Mouse (Mus musculus): ENCODE measurements around the gene Ldlr.

Ldlr gene

DNA sequence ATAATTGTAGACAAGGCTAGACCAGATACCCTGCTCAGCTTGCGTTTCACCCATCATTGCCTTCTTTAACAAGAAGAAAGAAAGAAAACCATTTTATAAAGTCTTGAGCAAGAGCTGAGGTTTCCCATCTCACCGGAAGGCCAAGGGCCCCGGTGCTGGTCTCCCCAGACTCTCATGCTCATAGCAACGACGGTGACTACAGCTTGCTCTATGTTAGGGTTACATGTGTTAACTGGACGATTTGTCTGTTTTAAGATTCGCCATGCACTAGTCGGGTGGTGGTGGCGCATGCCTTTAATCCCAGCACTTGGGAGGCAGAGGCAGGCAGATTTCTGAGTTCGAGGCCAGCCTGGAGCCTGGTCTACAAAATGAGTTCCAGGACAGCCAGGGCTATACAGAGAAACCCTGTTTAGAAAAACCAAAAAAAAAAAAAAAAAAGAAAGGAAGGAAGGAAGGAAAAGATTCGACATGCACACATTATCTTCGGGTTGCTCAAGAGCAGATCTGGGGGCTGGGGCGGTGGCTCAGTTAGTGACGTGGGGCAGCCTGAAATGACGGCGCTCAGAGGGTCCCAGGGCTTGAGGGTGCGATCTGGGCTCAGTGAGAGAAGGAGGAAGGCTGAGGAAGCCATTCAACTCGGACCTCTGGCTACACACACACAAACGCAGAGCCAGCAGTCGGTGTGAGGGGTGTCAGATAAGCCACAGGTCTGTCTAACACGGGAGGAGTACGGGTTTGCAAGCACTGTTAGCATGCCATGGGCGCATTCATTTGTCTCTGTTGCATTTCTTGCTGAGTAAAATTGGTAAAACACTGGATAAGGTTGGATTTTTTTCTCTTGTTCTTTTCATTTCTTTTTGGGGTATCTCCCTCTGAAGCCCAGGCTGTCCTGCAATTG, 2.2 kb downstream of the Ldlr start:
- no peak for DNase-seq (ENCODE audit: low spot score in 2 of 2)

DNA sequence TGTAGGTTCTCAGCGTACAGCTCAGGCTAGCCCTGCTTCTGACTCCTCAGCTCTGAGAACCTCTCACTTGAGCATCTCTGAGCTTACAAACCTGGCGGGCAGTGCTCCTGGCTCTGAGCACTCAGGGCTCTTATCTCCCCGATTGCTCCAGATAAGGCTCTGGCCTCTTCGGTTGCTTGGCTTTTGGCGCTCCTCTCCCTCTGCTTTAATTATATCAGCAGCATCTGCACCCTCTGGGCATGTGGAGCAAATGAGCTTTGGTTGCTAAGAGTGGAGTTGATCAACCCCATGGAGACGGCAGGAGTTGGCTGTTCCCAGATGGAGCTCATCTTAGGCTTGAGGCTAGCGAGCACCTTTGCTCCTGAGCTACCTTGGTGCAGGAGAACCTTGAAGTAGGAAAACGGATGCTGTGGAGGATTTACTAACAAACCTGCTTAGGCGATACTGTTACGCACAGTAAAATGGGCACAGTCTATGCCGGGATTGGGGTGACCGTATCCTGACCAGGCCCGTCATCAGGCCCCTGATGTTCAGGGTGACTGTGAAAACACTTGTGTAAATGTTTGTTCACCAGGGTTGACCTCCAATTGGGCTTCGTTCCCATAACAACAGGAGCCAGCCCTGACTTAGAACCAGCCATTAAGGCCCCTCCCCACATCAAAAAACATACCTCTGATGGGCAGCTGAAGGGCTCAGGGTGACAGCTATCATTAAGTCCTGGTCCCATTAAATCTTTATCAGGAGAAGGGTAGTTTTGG, 3.1 kb downstream of the Ldlr start:
- DNase-seq (ENCODE audit: low spot score in 2 of 2) = no peak

DNA sequence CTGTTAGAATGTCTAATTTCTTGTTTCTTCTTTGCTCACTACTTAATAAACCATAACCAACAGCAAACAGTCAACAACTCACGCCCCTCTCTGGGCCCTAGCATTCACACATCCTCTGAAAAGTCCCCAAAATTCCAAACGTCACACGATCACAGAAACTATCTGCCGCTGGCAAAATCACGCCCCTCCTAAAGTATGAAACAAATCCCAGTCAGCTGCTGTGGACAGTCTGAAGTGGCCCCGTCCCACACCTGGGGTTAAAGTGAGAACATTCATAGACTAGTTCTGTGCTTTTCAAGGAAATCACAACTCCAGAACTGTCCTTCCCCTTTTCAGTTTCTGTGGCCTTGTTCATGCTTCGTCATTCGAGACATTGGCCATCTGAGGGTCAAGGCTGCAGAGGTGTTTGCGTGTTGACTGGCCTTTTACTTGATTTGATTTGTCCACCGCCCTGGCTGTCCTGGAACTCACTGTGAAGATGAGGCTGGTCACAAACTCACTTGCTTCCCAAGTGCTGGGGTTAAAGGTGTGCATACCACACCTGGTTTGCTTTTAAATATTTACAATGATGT, 5.1 kb downstream of the Ldlr start:
- no peak for DNase-seq (ENCODE audit: low spot score in 2 of 2)

- DNase-seq (ENCODE audit: low spot score in 2 of 2) = no peak
Observed at GRCm38 (mm10) chr9:21729264-21729663, 6.0 kb downstream of the Ldlr start.

DNA sequence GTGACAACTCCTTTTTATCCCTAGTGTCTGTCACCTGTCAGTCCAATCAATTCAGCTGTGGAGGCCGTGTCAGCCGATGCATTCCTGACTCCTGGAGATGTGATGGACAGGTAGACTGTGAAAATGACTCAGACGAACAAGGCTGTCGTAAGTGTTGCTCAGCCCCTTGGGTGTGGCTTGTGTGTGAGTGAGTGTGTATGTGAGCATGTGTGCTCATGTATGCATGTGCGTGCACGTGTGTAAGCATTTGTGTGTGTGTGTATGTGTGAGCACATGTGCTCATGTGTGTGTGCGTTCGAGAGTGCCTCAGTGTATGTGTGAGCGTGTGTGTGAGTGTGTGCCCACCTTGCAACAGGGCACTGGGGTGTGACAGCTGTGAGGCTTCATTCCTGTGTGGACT, 9.0 kb downstream of the Ldlr start:
- DNase-seq (ENCODE audit: low spot score in 2 of 2) = no peak

- no peak for DNase-seq (ENCODE audit: low spot score in 2 of 2)
Observed at GRCm38 (mm10) chr9:21733446-21733845, 10.2 kb downstream of the Ldlr start.

DNA sequence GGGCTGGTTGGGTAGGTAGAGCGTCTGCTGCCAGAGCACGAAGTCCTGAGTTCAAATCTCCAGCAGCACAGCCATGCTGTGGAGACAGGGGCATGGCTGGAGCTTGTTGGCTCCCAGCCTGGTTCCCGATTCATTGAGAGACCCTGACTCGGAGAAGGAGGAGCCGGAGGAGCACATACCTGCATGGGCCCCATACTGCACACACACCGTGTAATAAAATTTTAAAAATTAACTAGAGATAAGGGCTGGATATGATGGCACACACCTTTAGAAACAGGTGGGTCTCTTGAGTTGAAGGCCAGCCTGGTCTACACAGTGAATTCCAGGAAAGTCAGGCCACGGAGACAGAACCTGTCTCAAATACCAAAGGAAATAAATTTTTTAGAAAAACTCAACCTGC, 10.7 kb downstream of the Ldlr start:
- no peak for DNase-seq (ENCODE audit: low spot score in 2 of 2)

- DNase-seq (ENCODE audit: low spot score in 2 of 2) = no peak
Observed at GRCm38 (mm10) chr9:21735126-21735525, 11.8 kb downstream of the Ldlr start.

DNA sequence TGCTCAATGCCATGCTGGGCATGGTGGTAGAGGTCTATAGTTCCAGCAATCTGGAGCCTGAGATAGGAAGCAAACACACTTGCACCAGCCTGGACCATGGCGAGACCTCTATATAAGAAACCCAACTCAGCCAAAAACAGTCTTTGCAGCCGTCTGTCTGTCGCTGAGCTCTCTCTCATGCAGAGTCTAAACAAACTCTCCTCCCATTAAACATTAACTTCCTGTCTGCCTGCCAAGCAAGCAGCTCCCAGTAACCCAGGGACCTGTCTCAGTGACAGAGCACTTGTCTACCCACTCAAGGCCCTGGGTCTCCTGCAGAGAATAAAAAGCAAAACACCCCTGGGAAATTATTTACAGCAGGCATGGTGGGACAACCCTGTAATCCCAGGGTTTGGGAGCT, 13.3 kb downstream of the Ldlr start:
- DNase-seq (ENCODE audit: low spot score in 2 of 2) = no peak

GRCm38 (mm10) chr9:21737188-21737587, 13.9 kb downstream of the Ldlr start:
- peak in 1 of 2 experiments; percentile 38 for DNase-seq (ENCODE audit: low spot score in 2 of 2)

- no peak for DNase-seq (ENCODE audit: low spot score in 2 of 2)
Observed at GRCm38 (mm10) chr9:21738776-21739175, 15.5 kb downstream of the Ldlr start.

DNA sequence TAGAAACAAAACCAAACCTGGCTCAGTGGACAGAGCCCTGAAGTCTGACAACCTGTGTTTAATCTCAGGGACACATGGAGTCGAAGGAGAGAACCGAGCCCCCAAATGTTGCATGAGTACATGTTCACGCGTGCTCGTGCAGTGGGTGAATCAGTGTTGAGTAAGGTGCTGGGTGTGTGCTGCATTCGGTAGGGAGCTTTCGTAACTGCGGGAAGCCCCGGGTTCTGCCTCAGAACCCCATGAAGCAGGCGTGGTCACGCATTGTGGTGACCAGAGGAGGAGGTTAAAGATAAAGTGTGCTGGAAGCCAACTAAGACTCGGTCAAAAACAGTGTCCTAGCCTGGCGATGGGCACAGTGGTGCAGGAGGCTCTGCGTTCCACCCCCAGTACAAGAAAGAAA, 17.1 kb downstream of the Ldlr start:
- no peak for DNase-seq (ENCODE audit: low spot score in 2 of 2)

DNA sequence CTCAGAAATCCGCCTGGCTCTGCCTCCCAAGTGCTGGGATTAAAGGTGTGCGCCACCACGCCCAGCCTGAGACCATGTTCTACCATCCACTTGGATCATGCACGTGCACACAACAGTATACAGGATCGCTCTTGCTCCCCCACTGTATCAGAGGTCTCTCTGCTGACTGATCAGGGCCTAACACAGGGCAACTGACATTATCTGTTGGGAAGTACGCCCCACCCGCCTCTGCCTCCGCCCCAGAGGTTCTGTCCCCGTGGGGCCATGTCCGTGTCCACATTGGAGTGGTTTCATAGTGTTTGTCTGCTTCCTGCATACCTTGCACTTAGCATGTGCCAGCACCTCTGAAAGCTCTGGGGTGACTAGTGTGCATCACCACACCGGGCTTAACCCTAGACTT, 18.2 kb downstream of the Ldlr start:
- no peak for DNase-seq (ENCODE audit: low spot score in 2 of 2)

GRCm38 (mm10) chr9:21747238-21747774, 24.0 kb downstream of the Ldlr start:
- DNase-seq (ENCODE audit: low spot score in 2 of 2) = no peak

- DNase-seq (ENCODE audit: low spot score in 2 of 2) = no peak
Observed at GRCm38 (mm10) chr9:21748033-21748432, 24.8 kb downstream of the Ldlr start.

DNA sequence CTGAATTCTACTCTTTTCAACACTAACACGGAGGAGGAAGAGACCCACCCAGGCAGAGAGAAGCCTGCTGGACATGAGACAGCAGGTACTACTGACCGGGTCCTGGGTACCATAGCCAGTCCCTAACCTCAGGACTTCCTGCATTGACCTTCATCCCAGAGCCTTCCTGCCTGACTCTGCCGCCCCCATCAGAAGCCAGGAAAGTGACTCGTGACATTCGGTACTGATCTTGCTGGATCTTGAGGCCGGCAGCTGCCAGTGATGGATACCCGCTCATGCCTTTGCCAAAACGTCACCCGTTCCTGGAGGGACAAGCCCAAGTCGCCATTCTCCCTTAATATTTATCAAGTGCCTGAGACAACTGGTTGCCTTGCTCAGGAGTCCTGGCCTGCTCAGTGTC, 25.2 kb downstream of the Ldlr start:
- no peak for DNase-seq (ENCODE audit: low spot score in 2 of 2)

DNA sequence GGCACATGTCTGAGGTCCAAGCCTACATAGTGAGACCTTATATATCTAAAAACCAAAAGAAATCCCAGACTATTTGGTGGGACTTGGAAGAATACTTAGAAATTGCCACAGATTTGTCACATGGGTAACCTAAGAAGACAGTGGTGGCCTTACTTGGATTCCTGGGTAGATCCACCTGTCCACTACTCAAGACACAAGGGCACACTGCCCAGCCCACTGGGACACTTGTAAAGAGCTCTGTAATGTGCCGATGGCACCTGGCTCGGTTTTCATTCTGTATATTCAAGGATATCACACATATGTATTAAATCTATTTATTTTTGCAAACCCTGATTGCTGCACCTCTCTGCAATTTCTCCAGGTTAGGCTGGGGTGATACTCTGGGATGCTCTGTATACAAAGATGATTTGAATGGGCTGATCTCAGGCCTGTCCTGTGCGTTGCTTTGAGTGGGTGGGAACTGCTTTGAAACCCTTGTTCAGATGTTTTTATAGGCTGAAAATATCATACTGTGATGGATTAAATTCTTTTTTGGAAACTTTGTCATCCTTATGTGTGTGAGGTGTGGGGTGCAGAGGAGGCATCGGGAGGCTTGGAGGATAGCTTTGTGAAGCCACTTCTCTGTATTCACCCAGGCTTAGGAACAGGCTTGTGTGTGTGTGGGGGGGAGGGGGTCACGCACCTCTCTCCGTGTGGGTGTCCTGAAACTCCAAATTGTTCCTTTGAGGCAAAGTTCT, 26.3 kb downstream of the Ldlr start:
- no peak for DNase-seq (ENCODE audit: low spot score in 2 of 2)

DNA sequence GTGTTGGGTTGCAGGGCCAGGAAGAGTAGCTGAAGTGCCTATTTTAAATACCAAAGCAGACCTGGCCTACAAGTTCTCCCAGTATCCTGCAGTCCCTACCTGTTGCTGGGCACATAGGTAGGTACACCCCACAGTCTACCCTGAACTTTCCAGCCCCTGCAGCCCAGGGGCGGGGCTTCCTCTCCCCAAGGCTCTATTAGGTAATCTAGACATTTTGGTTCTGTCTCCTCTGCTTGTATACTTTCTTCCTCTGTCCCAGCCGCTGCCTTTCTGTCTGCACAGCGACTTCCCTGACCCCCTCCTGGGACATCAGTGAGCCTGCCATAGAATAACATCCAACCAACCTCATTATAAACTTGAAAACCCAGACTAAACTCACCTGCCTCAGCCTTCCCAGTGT, 27.1 kb downstream of the Ldlr start:
- no peak for DNase-seq (ENCODE audit: low spot score in 2 of 2)

- DNase-seq (ENCODE audit: low spot score in 2 of 2) = no peak
Observed at GRCm38 (mm10) chr9:21751347-21751746, 28.1 kb downstream of the Ldlr start.

DNA sequence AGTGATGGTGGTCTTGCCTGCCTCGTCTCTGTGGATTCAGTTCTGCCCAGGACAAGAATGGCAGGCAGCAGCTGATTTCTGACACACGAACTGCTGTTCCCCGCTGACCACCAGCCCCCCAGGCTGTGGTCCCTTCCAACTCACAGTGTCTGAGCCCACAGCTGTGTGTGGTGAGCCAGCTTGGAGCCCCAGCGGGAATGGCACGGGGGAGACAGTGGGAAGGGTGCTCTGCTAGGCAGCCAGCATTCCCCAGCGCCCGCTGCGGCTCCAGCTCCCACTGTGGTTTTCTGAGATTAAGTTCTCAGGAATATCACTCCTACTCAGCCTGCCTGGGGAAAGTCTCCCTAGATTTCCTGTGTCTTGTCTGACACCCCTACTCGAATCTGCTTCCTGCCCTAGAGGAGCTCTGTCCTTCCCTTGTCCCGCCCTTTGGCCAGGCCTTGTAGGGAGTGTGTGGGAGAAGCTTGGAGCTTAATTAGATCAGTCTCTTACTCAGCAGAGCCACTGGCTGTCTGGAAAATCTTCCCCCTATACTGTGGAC, 29.0 kb downstream of the Ldlr start:
- peak in 1 of 2 experiments; percentile 41 for DNase-seq (ENCODE audit: low spot score in 2 of 2)

- no peak for DNase-seq (ENCODE audit: low spot score in 2 of 2)
Observed at GRCm38 (mm10) chr9:21754003-21754402, 30.7 kb downstream of the Ldlr start.

Measured in left cerebral cortex, adult 9 months (tissue).